Mouse (Mus musculus) liver, embryonic 14.5 days (tissue): ENCODE results near the gene Ppfibp2.

Source experiments
- CTCF ChIP-seq: IDR thresholded peaks from 2 replicates; pipeline ENCODE4 v1.5.1; 2016; ENCODE audit warnings: antibody characterized with exemption, low read depth, control low read depth
- EP300 ChIP-seq: IDR thresholded peaks from 2 replicates; pipeline ENCODE4 v1.6.1; 2016; ENCODE audit warnings: antibody characterized with exemption, low read depth

DNA sequence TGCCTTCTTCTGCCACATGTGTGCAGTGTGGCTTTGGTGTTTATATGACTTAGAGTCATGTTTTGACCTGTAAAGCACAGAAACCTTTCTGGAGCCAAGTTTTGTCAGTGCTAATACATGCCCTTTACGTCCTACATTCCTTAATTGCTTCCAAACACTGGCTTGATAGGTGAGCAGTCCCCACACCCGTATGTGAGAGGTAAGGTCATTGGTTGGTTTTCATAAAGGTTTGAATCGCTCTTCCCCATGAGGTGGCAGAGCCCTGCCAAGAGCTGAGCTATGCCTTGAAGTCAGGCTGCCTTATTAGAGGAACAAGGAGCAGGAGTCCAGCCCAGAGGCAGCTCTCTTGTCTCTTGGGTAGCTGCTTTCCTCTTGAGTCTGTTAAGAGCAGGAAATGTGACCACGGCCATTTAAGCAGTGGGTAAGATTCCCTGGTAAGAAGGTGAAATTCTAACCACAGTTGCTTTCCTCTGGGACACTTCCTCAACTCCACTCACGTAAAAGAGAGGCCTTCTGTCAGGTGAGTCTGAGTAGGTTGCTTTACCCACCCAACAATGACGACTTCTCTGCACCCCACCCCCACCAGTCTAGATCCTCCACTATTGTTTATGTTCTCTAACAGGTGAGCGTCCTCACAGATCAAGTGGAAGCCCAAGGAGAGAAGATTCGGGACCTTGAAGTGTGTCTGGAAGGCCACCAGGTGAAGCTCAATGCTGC, 90.4 kb downstream of the Ppfibp2 start:
- no peak for TF ChIP-seq CTCF
- TF ChIP-seq EP300 = no peak
